Mouse (Mus musculus) CD4-positive, CD25-positive, alpha-beta regulatory T cell, adult 4 months (primary cell): ENCODE data around the gene Rrp9. TPM values are rescaled to one million over a fixed set of nuclear protein-coding genes. Genes with fewer than 3 reads are reported as not detected.
A peak's percentile ranks its signal among the peaks of the same experiment; 100 is the strongest.
"Not testable (repeated sequence)": the region's sequence is repeated elsewhere in the genome, so short reads cannot be mapped to it uniquely, and the experiment has no call there.

ENCODE experiments used
- ATAC-seq: one replicate; pipeline ENCODE4 v1.8.0; 2017
- polyA plus RNA-seq, 2 experiments: library from polyadenylated mRNA; unstranded; fragments of 100-300 nt; shearing (Covaris generic); gene quantifications; one replicate each; pipeline ENCODE4 v1.2.1; 2017

Gene Rrp9
- polyA plus RNA-seq, 2 experiments from 2014 or later: 35.4 to 37.4 TPM

GRCm38 (mm10) chr9:106475046-106475445 is 717 bp upstream of the Rrp9 start:
- no peak for ATAC-seq

- ATAC-seq: peak; percentile 40
Measured at GRCm38 (mm10) chr9:106476002-106476923, 500 bp downstream of the Rrp9 start.

- peak; percentile 96 for ATAC-seq
Measured at GRCm38 (mm10) chr9:106476924-106477484, 1.2 kb downstream of the Rrp9 start, which contains the start of gene Parp3. Gene Parp3, minus strand, starts transcription at chr9:106476949.

GRCm38 (mm10) chr9:106477649-106478048 is 1.9 kb downstream of the Rrp9 start:
- no peak for ATAC-seq

- no peak for ATAC-seq
Measured at GRCm38 (mm10) chr9:106478101-106478500, 2.3 kb downstream of the Rrp9 start.

GRCm38 (mm10) chr9:106480541-106480940 is 4.8 kb downstream of the Rrp9 start:
- ATAC-seq: no peak

- ATAC-seq: no peak
Measured at GRCm38 (mm10) chr9:106481075-106481474, 5.3 kb downstream of the Rrp9 start.

GRCm38 (mm10) chr9:106481676-106482075 is 5.9 kb downstream of the Rrp9 start:
- ATAC-seq: no peak

GRCm38 (mm10) chr9:106482578-106483115 is 6.9 kb downstream of the Rrp9 start:
- no peak for ATAC-seq

- no peak for ATAC-seq
Measured at GRCm38 (mm10) chr9:106483136-106483535, 7.4 kb downstream of the Rrp9 start.

GRCm38 (mm10) chr9:106483606-106484005 is 7.8 kb downstream of the Rrp9 start:
- ATAC-seq: no peak

- no peak for ATAC-seq
Measured at GRCm38 (mm10) chr9:106485076-106485475, 9.3 kb downstream of the Rrp9 start.

- not testable (repeated sequence) for ATAC-seq
Measured at GRCm38 (mm10) chr9:106487602-106488001, 11.8 kb downstream of the Rrp9 start.

- no peak for ATAC-seq
Measured at GRCm38 (mm10) chr9:106499667-106500066, 23.9 kb downstream of the Rrp9 start, which contains the start of gene Iqcf1. Gene Iqcf1, plus strand, starts transcription at chr9:106499967.

GRCm38 (mm10) chr9:106501846-106502245 is 26.1 kb downstream of the Rrp9 start:
- no peak for ATAC-seq

GRCm38 (mm10) chr9:106504246-106504645 is 28.5 kb downstream of the Rrp9 start:
- no peak for ATAC-seq

GRCm38 (mm10) chr9:106509356-106509755 is 33.6 kb downstream of the Rrp9 start:
- ATAC-seq: no peak

- no peak for ATAC-seq
Measured at GRCm38 (mm10) chr9:106512729-106513450, 37.1 kb downstream of the Rrp9 start.

- ATAC-seq: no peak
Measured at GRCm38 (mm10) chr9:106513566-106513965, 37.8 kb downstream of the Rrp9 start.

GRCm38 (mm10) chr9:106514273-106514672 is 38.5 kb downstream of the Rrp9 start, which contains the start of gene Iqcf5:
Gene Iqcf5, plus strand, starts transcription at chr9:106514573.
- ATAC-seq: no peak

- no peak for ATAC-seq
Measured at GRCm38 (mm10) chr9:106519433-106519832, 43.7 kb downstream of the Rrp9 start.

GRCm38 (mm10) chr9:106519909-106520308 is 44.1 kb downstream of the Rrp9 start:
- ATAC-seq: no peak

GRCm38 (mm10) chr9:106531833-106532232 is 56.1 kb downstream of the Rrp9 start:
- peak; percentile 41 for ATAC-seq
